Mouse (Mus musculus) frontal cortex, postnatal 10 days (tissue): ENCODE results near the gene Plb1.
A peak's percentile ranks its signal among the peaks of the same experiment; 100 is the strongest.

Source experiments
- DNase-seq, 2 experiments: peaks; one replicate each; pipeline ENCODE4 v3.0.0; 2022; ENCODE audit warnings: low spot score in 2 of 2, mixed read lengths in 1 of 2

The Plb1 gene

GRCm38 (mm10) chr5:32245385-32245784 is 12.9 kb downstream of the Plb1 start:
- DNase-seq, result no peak

GRCm38 (mm10) chr5:32260751-32261150 is 28.2 kb downstream of the Plb1 start:
- no peak for DNase-seq

GRCm38 (mm10) chr5:32261251-32261650 is 28.7 kb downstream of the Plb1 start:
- DNase-seq, result no peak

GRCm38 (mm10) chr5:32262534-32262933 is 30.0 kb downstream of the Plb1 start:
- no peak for DNase-seq

- peak; percentile 10 to 11 for DNase-seq
Measured at GRCm38 (mm10) chr5:32272502-32272901, 40.0 kb downstream of the Plb1 start.

- no peak for DNase-seq
Measured at GRCm38 (mm10) chr5:32278000-32278694, 45.6 kb downstream of the Plb1 start.

- DNase-seq, result no peak
Measured at GRCm38 (mm10) chr5:32280066-32280465, 47.6 kb downstream of the Plb1 start.

GRCm38 (mm10) chr5:32282345-32282744 is 49.8 kb downstream of the Plb1 start:
- no peak for DNase-seq

GRCm38 (mm10) chr5:32283457-32283856 is 50.9 kb downstream of the Plb1 start:
- DNase-seq, result no peak

- no peak for DNase-seq
Measured at GRCm38 (mm10) chr5:32286315-32286714, 53.8 kb downstream of the Plb1 start.

GRCm38 (mm10) chr5:32288021-32288420 is 55.5 kb downstream of the Plb1 start:
- DNase-seq, result no peak

- DNase-seq, result no peak
Measured at GRCm38 (mm10) chr5:32291316-32291715, 58.8 kb downstream of the Plb1 start.

GRCm38 (mm10) chr5:32302991-32303921 is 70.7 kb downstream of the Plb1 start:
- DNase-seq, result peak; percentile 41 to 56

- no peak for DNase-seq
Measured at GRCm38 (mm10) chr5:32307106-32307505, 74.6 kb downstream of the Plb1 start.

GRCm38 (mm10) chr5:32308647-32309046 is 76.1 kb downstream of the Plb1 start:
- no peak for DNase-seq

- DNase-seq, result no peak
Measured at GRCm38 (mm10) chr5:32309714-32310113, 77.2 kb downstream of the Plb1 start.

GRCm38 (mm10) chr5:32310802-32311201 is 78.3 kb downstream of the Plb1 start:
- DNase-seq, result no peak

- no peak for DNase-seq
Measured at GRCm38 (mm10) chr5:32311589-32312166, 79.2 kb downstream of the Plb1 start.

GRCm38 (mm10) chr5:32313671-32314070 is 81.2 kb downstream of the Plb1 start:
- DNase-seq, result no peak

- peak; percentile 24 to 34 for DNase-seq
Measured at GRCm38 (mm10) chr5:32314731-32315130, 82.2 kb downstream of the Plb1 start.

GRCm38 (mm10) chr5:32322146-32322811 is 89.8 kb downstream of the Plb1 start:
- DNase-seq, result peak in 1 of 2 experiments; percentile 47

- no peak for DNase-seq
Measured at GRCm38 (mm10) chr5:32328139-32328538, 95.6 kb downstream of the Plb1 start.
